Mouse (Mus musculus) MEL-GATA-1-ER (cell line): ENCODE measurements at regions not wholly inside any gene's neighbourhood (a gene's known extent, or its start where the extent isn't known, plus 50 kb on each side); places are given as distances from the start of the nearest gene placed in this dataset.

Experiments used
- DNase-seq: peaks from one replicate; pipeline ENCODE4 v3.0.0-alpha.2; 2012; ENCODE audit warnings: low read depth; ENCODE audit errors: extremely low read depth

DNA sequence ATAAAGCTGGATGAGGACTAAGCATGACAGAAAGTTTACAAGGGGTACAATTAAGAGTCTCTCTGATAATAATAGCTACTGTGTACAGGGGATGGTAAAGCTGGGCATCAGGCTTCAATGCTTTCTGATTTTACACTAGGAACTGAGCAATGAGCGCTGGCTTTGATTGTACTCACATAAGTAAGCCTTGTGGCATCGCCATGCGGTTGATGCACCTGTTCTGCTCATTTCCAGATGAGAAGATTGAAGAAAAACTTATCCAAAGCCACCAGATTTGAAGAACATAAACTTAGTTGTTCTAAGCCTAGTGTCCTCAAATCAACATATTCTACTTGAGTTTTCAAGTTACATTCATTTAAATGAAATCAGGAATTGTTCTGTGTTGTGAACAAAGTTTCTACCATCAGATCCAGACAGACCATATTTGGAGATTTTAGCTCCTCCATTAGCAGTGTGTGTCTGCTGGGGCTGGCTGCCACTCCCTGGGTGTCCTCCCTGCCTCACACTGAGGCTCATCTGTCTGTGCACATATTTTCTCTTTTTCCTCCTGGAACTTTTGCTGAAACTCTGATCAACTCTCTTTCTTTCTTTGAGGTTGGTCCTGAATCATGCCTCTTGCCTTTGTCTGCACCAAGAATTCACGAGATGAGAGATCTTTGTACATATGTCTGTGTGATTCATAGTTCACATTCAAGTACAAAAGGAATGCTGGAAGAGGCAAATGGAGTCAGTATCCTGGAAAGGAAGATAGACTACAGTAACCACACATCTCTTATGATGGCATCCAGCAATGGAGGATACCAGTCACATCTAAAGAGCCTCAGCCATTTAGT lies 68.2 kb upstream of the Ifne start:
- DNase-seq, result no peak

DNA sequence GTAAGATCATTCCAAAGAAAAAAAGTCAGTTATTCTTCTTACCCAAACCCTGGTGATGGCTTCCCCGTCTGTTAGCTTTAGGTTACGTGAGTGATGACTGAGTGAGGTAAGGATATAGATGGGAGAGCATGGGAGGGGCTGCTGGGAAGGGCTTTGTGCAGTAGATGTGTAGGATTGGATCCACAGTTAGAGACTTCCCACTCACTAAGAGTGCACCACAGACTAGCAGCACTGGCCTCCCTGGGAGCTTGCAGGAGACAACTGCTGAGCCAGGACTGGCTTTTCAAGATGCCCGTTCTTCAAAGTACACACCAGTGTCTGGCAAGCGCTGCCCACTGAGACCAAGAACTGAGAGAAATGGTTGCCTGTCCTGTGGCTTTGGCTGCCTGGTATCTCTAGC lies 62.0 kb upstream of the Ifne start:
- DNase-seq, result no peak

GRCm38 (mm10) chr4:88940670-88941069 lies 60.7 kb upstream of the Ifne start:
- DNase-seq, result no peak

DNA sequence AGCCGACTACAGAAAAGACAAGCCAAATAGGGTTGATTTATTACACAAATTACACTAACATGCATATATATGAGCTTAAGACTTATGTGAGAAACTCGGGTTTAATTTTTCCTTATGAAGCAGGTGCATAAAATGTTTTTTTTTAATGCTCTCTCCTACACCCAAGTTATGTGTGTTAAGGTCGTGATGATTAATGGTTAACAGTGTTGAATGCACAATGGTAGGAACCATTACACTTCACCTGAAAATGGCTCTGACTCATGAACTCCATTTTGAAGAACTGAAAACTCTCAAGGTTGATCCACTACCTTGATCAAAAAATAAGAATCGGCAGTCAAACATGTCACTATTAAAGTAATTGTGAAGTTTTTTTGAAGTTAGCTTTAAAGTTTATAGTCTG lies 59.4 kb upstream of the Ifne start:
- DNase-seq, result no peak

DNA sequence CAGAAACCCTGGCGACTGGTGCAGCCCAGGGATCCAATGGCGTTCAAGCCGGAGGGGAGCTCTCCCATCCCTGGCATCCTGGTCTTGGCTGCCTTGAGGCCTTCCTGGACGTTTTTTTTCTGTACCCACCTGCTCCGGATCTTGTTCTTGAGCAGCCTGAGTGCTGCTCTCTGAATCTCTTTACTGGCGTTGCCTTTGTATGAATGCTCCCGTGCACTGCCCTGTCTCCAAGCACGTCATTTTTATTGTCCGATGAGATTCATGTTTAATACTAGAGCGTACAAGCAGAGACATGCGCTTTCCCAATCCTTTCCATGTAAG lies 58.7 kb upstream of the Ifne start:
- no peak for DNase-seq

- no peak for DNase-seq
Measured at GRCm38 (mm10) chr4:88937866-88938711, 58.1 kb upstream of the Ifne start.

DNA sequence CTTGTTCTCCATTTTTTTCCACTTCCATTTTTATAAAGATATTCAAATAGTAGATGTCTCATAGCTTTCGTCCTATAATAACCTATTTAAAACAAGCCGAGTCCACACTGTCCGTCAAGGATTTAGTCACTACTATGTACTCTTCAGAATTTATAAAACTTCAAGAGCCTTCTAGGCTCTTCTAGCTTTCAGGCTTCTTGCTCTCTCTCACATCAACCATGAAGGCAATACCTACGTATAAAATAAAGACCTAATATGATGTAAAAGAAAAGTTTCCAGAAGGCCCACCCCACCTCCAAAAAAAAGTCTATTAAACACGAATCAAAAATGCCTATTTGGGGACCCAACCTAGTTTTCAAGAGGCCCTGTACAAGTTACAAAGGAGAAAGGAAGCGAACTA lies 57.0 kb upstream of the Ifne start:
- no peak for DNase-seq

DNA sequence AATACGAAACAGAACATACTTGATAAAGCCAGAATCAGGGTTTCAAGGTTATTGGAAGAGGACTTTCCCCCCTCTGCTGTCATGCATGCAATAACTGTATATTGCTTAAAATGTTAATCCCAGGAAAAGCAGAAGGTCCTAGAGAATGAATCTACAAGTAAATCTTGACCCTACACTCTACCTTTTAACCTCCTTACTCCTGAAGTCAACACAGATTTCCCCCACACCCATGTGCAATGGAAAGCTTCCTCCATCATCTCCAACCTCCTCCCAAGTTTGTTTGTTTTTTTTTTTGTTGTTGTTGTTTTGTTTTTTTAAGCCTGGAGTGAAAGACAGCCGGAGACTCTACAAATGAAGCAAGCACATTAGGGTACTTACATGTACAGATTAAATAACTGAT lies 55.9 kb upstream of the Ifne start:
- DNase-seq, result no peak

DNA sequence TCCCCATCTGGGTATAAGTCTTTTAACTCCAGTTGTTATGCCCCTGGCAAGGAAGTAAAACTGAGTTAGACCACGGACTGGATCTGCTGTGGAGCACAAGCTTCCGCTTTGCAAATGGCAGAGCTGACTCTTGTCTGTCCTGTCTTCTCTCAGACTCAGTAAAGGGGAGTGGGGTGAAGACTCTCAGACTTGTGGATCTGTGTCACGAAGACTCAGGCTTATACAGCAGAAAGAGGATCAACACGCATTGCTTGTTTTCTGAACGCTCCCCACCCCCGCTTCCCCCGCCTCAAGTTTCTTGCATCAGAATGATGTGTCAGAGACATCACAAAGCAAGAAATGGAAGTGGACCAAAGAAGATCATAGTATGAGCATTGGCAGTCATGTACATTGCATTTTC lies 55.3 kb upstream of the Ifne start:
- no peak for DNase-seq

- DNase-seq, result no peak
Measured at GRCm38 (mm10) chr4:88934266-88935025, 54.4 kb upstream of the Ifne start.

- no peak for DNase-seq
Measured at GRCm38 (mm10) chr4:88931217-88931616, 51.2 kb upstream of the Ifne start.
